Mouse (Mus musculus): Measurements from ENCODE around the gene Ror2. TPM values are rescaled to one million over a fixed set of nuclear protein-coding genes. Genes with fewer than 3 reads are reported as not detected.

Gene Ror2
- polyA plus RNA-seq, 1 experiment, result not detected

- Histone ChIP-seq H3K4me1 (no peaks in the 10 kb centered on the region), H3K27me3 (replicated peaks) (peaks cover 13% of the 10 kb centered on the region), H3K4me3 (replicated peaks) (no peak overlapping the region), H3K9me3 (no peaks in the 10 kb centered on the region), H3K36me3 (replicated peaks; ENCODE audit: low read length) (no peaks in the 10 kb centered on the region)
- TF ChIP-seq GATA1 (IDR thresholded peaks at IDR 0.05; ENCODE audit: borderline replicate concordance, low read length), result no peak
- TF ChIP-seq FLI1 (IDR thresholded peaks at IDR 0.05; ENCODE audit: low read length), result no peak
Measured at GRCm38 (mm10) chr13:53125627-53126026, 160.3 kb downstream of the Ror2 start.

DNA sequence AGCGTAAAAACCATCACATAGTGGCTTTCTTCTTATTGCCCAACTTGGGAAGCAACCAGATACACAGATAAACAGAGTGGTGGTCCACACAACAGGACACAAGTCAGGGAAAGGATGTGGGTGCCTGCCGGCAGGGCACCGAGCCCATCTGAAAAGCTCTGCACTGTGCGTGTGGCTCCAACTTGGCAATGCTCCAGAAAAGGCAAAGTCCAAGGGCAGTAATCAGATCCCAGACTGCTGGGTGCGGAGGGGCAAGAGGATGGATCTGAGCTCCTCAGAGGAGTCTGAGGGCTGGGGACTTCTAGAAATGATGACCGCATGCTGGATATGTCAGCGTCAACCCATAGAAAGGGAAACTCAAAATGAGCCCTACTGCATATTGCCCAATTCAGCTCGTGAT lies 163.8 kb downstream of the Ror2 start:
- TF ChIP-seq GATA1 (IDR thresholded peaks at IDR 0.05; ENCODE audit: borderline replicate concordance, low read length), result no peak
- no peak for TF ChIP-seq FLI1 (IDR thresholded peaks at IDR 0.05; ENCODE audit: low read length)
- no peaks in the 10 kb centered on the region for H3K4me1 ChIP-seq
- no peak overlapping the region for H3K4me3 ChIP-seq (replicated peaks)
- peaks cover 28% of the 10 kb centered on the region for H3K27me3 ChIP-seq (replicated peaks)
- H3K9me3 ChIP-seq, result no peaks in the 10 kb centered on the region
- H3K36me3 ChIP-seq (replicated peaks; ENCODE audit: low read length), result no peaks in the 10 kb centered on the region

DNA sequence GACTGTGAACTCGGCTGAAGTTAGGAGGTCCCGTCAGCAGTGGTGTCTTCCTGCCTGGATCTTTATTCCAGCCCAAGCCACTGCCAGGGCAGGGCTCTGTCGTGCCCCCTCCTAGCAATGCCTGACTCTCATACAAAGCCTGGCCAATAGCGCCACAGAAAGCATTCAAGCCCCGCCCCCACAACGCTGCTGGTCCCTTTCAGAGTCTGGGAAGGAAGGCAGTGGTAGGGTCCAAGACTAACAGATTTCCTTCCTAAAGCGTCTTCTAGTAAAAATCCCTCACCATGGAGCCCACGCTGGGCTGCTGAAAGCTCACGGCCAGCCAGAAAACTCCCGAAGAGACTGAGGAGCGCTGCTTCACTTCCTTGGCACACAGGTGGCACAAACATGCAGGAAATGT lies 165.0 kb downstream of the Ror2 start:
- no peaks in the 10 kb centered on the region for H3K4me1 ChIP-seq
- H3K4me3 ChIP-seq (replicated peaks), result no peak overlapping the region
- H3K36me3 ChIP-seq (replicated peaks; ENCODE audit: low read length), result no peaks in the 10 kb centered on the region
- no peaks in the 10 kb centered on the region for H3K9me3 ChIP-seq
- TF ChIP-seq GATA1 (IDR thresholded peaks at IDR 0.05; ENCODE audit: borderline replicate concordance, low read length), result no peak
- no peak for TF ChIP-seq FLI1 (IDR thresholded peaks at IDR 0.05; ENCODE audit: low read length)
- H3K27me3 ChIP-seq (replicated peaks), result peaks cover 28% of the 10 kb centered on the region

- no peaks in the 10 kb centered on the region for H3K9me3 ChIP-seq
Measured at GRCm38 (mm10) chr13:53119586-53120426, 166.1 kb downstream of the Ror2 start.

DNA sequence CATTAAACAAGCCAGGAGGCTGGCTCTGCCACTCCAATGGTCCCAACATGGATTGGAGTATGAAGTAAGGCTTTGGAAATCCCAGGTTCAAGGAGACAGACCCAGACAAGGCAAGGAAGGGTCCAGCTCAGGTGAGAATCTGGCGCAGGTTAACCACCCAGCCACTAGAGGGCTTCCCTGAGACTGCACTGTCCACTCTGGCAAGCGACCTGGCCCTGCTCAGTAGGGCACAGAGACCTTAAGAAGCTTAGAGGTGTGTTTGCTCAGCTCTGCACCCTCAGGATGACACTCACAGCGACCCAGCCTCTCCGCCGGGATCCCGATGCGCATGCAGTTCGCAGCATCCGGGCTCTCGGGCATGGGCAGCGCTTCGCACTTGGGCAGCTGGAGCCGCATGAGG lies 167.5 kb downstream of the Ror2 start:
- H3K27me3 ChIP-seq (replicated peaks), result peaks cover 32% of the 10 kb centered on the region
- H3K4me1 ChIP-seq, result no peaks in the 10 kb centered on the region
- no peaks in the 10 kb centered on the region for H3K9me3 ChIP-seq
- H3K4me3 ChIP-seq (replicated peaks), result no peak overlapping the region
- no peaks in the 10 kb centered on the region for H3K36me3 ChIP-seq (replicated peaks; ENCODE audit: low read length)
- TF ChIP-seq FLI1 (IDR thresholded peaks at IDR 0.05; ENCODE audit: low read length), result no peak
- no peak for TF ChIP-seq GATA1 (IDR thresholded peaks at IDR 0.05; ENCODE audit: borderline replicate concordance, low read length)

More at GRCm38 (mm10) chr13:53119586-53120426, 166.1 kb downstream of the Ror2 start:
- Histone ChIP-seq H3K36me3 (replicated peaks; ENCODE audit: low read length) (no peaks in the 10 kb centered on the region), H3K4me3 (replicated peaks) (no peak overlapping the region), H3K27me3 (replicated peaks) (peaks cover 28% of the 10 kb centered on the region), H3K4me1 (no peaks in the 10 kb centered on the region)
- no peak for TF ChIP-seq FLI1 (IDR thresholded peaks at IDR 0.05; ENCODE audit: low read length)
- no peak for TF ChIP-seq GATA1 (IDR thresholded peaks at IDR 0.05; ENCODE audit: borderline replicate concordance, low read length)

DNA sequence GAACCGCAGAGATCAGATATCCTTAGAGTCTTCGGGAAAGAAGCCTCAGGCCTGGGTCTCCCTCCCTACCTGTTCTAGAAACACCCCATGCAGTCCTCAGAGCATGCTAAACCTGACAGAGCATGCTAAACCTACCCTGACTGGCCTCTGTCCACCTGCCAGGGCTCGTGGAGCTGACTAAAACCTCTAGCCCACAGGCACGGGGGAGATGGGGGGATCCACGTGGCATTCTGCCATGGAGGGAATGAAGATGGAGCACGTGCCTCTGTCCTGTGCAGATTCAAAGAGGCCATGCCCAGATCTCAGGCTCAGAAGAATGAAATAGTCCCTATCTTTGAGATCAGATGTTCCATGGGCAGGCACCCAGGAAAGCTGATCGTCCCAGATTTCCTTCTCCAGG lies 168.0 kb downstream of the Ror2 start:
- Histone ChIP-seq H3K27me3 (replicated peaks) (peaks cover 35% of the 10 kb centered on the region), H3K4me3 (replicated peaks) (no peak overlapping the region), H3K9me3 (no peaks in the 10 kb centered on the region)

GRCm38 (mm10) chr13:53110249-53110578 lies 175.7 kb downstream of the Ror2 start:
- H3K27me3 ChIP-seq (replicated peaks), result peaks cover 43% of the 10 kb centered on the region
- H3K4me1 ChIP-seq, result 0 out of 2 replicates have a peak, but pooled peaks cover 3% of the 10 kb centered on the region
- TF ChIP-seq GATA1 (IDR thresholded peaks at IDR 0.05; ENCODE audit: borderline replicate concordance, low read length), result no peak
- TF ChIP-seq FLI1 (IDR thresholded peaks at IDR 0.05; ENCODE audit: low read length), result no peak
- H3K4me3 ChIP-seq (replicated peaks), result no peak overlapping the region
- H3K9me3 ChIP-seq, result peaks cover 5% of the 10 kb centered on the region; the same call in 1 of the 2 replicates
- no peaks in the 10 kb centered on the region for H3K36me3 ChIP-seq (replicated peaks; ENCODE audit: low read length)

More for the DNA sequence above, 168.0 kb downstream of the Ror2 start:
- TF ChIP-seq GATA1 (IDR thresholded peaks at IDR 0.05; ENCODE audit: borderline replicate concordance, low read length) (no peak), FLI1 (IDR thresholded peaks at IDR 0.05; ENCODE audit: low read length) (no peak)
- H3K4me1 ChIP-seq, result no peaks in the 10 kb centered on the region
- H3K36me3 ChIP-seq (replicated peaks; ENCODE audit: low read length), result no peaks in the 10 kb centered on the region

GRCm38 (mm10) chr13:53109560-53110248 lies 176.2 kb downstream of the Ror2 start:
- Histone ChIP-seq H3K4me3 (replicated peaks) (no peak overlapping the region), H3K9me3 (peaks cover 5% of the 10 kb centered on the region; the same call in 1 of the 2 replicates), H3K4me1 (0 out of 2 replicates have a peak, but pooled peaks cover 3% of the 10 kb centered on the region), H3K36me3 (replicated peaks; ENCODE audit: low read length) (no peaks in the 10 kb centered on the region), H3K27me3 (replicated peaks) (peaks cover 44% of the 10 kb centered on the region)
- TF ChIP-seq FLI1 (IDR thresholded peaks at IDR 0.05; ENCODE audit: low read length) (no peak), GATA1 (IDR thresholded peaks at IDR 0.05; ENCODE audit: borderline replicate concordance, low read length) (no peak)

- Histone ChIP-seq H3K36me3 (replicated peaks; ENCODE audit: low read length) (no peaks in the 10 kb centered on the region), H3K27me3 (replicated peaks) (peaks cover 44% of the 10 kb centered on the region), H3K4me3 (replicated peaks) (no peak overlapping the region), H3K9me3 (peaks cover 5% of the 10 kb centered on the region; the same call in 1 of the 2 replicates), H3K4me1 (peaks cover 9% of the 10 kb centered on the region; the same call in 1 of the 2 replicates)
- TF ChIP-seq FLI1 (IDR thresholded peaks at IDR 0.05; ENCODE audit: low read length) (no peak), GATA1 (IDR thresholded peaks at IDR 0.05; ENCODE audit: borderline replicate concordance, low read length) (no peak)
Measured at GRCm38 (mm10) chr13:53106676-53107075, 179.2 kb downstream of the Ror2 start.

Data from megakaryocyte, embryonic 14.5 days (primary cell).